Mouse (Mus musculus): ENCODE results near the gene Stac3.

Stac3 gene

GRCm38 (mm10) chr10:127500042-127500441 is 1.4 kb upstream of the Stac3 start:
- in situ Hi-C loops (cut with MboI; ENCODE audit: low pct_unique_long_range_greater_than_20kb in 1 of 2, low sequenced_read_pairs in 2 of 2, unreplicated experiment in 1 of 2), result no loop called here

- in situ Hi-C loops (cut with MboI; ENCODE audit: low pct_unique_long_range_greater_than_20kb in 1 of 2, low sequenced_read_pairs in 2 of 2, unreplicated experiment in 1 of 2), result loop anchor here (5.0 kb wide), 1 partner anchor 34 kb away; no protein-coding TSS in a partner anchor
Measured at GRCm38 (mm10) chr10:127508239-127508638, 6.8 kb downstream of the Stac3 start.

GRCm38 (mm10) chr10:127509051-127509836 is 7.8 kb downstream of the Stac3 start:
- in situ Hi-C loops (cut with MboI; ENCODE audit: low pct_unique_long_range_greater_than_20kb in 1 of 2, low sequenced_read_pairs in 2 of 2, unreplicated experiment in 1 of 2), result loop anchor here (5.0 kb wide), 1 partner anchor 33 kb away; no protein-coding TSS in a partner anchor

GRCm38 (mm10) chr10:127509837-127510701 is 8.6 kb downstream of the Stac3 start:
- in situ Hi-C loops (cut with MboI; ENCODE audit: low pct_unique_long_range_greater_than_20kb in 1 of 2, low sequenced_read_pairs in 2 of 2, unreplicated experiment in 1 of 2), result loop anchor here (5.0 kb wide), 1 partner anchor 32 kb away; no protein-coding TSS in a partner anchor

GRCm38 (mm10) chr10:127510895-127511617 is 9.6 kb downstream of the Stac3 start:
- in situ Hi-C loops (cut with MboI; ENCODE audit: low pct_unique_long_range_greater_than_20kb in 1 of 2, low sequenced_read_pairs in 2 of 2, unreplicated experiment in 1 of 2), result no loop called here

- in situ Hi-C loops (cut with MboI; ENCODE audit: low pct_unique_long_range_greater_than_20kb in 1 of 2, low sequenced_read_pairs in 2 of 2, unreplicated experiment in 1 of 2), result no loop called here
Measured at GRCm38 (mm10) chr10:127511634-127512306, 10.3 kb downstream of the Stac3 start.

GRCm38 (mm10) chr10:127512307-127512666 is 10.8 kb downstream of the Stac3 start:
- in situ Hi-C loops (cut with MboI; ENCODE audit: low pct_unique_long_range_greater_than_20kb in 1 of 2, low sequenced_read_pairs in 2 of 2, unreplicated experiment in 1 of 2), result no loop called here

- in situ Hi-C loops (cut with MboI; ENCODE audit: low pct_unique_long_range_greater_than_20kb in 1 of 2, low sequenced_read_pairs in 2 of 2, unreplicated experiment in 1 of 2), result no loop called here
Measured at GRCm38 (mm10) chr10:127512813-127513212, 11.3 kb downstream of the Stac3 start.

GRCm38 (mm10) chr10:127513501-127514091 is 12.1 kb downstream of the Stac3 start:
- in situ Hi-C loops (cut with MboI; ENCODE audit: low pct_unique_long_range_greater_than_20kb in 1 of 2, low sequenced_read_pairs in 2 of 2, unreplicated experiment in 1 of 2), result no loop called here

- in situ Hi-C loops (cut with MboI; ENCODE audit: low pct_unique_long_range_greater_than_20kb in 1 of 2, low sequenced_read_pairs in 2 of 2, unreplicated experiment in 1 of 2), result no loop called here
Measured at GRCm38 (mm10) chr10:127514111-127514698, 12.7 kb downstream of the Stac3 start.

- in situ Hi-C loops (cut with MboI; ENCODE audit: low pct_unique_long_range_greater_than_20kb in 1 of 2, low sequenced_read_pairs in 2 of 2, unreplicated experiment in 1 of 2), result no loop called here
Measured at GRCm38 (mm10) chr10:127514764-127515163, 13.3 kb downstream of the Stac3 start, which contains the start of gene Ndufa4l2. Gene Ndufa4l2, plus strand, starts transcription at chr10:127514967.

GRCm38 (mm10) chr10:127515271-127515982 is 13.9 kb downstream of the Stac3 start:
- in situ Hi-C loops (cut with MboI; ENCODE audit: low pct_unique_long_range_greater_than_20kb in 1 of 2, low sequenced_read_pairs in 2 of 2, unreplicated experiment in 1 of 2), result no loop called here

GRCm38 (mm10) chr10:127515983-127516459 is 14.5 kb downstream of the Stac3 start:
- in situ Hi-C loops (cut with MboI; ENCODE audit: low pct_unique_long_range_greater_than_20kb in 1 of 2, low sequenced_read_pairs in 2 of 2, unreplicated experiment in 1 of 2), result no loop called here

- in situ Hi-C loops (cut with MboI; ENCODE audit: low pct_unique_long_range_greater_than_20kb in 1 of 2, low sequenced_read_pairs in 2 of 2, unreplicated experiment in 1 of 2), result no loop called here
Measured at GRCm38 (mm10) chr10:127516576-127517260, 15.2 kb downstream of the Stac3 start.

GRCm38 (mm10) chr10:127517941-127518340 is 16.5 kb downstream of the Stac3 start:
- in situ Hi-C loops (cut with MboI; ENCODE audit: low pct_unique_long_range_greater_than_20kb in 1 of 2, low sequenced_read_pairs in 2 of 2, unreplicated experiment in 1 of 2), result no loop called here

- in situ Hi-C loops (cut with MboI; ENCODE audit: low pct_unique_long_range_greater_than_20kb in 1 of 2, low sequenced_read_pairs in 2 of 2, unreplicated experiment in 1 of 2), result no loop called here
Measured at GRCm38 (mm10) chr10:127519041-127519701, 17.7 kb downstream of the Stac3 start.
